Mouse (Mus musculus): ENCODE measurements around the gene Kdm1a. TPM values are rescaled to one million over a fixed set of nuclear protein-coding genes. Genes with fewer than 3 reads are reported as not detected.

Gene Kdm1a
- 10 to 100 TPM; 89.0 to 91.6 TPM for total RNA-seq (2021)
- long read RNA-seq, experiment 1, transcript Kdm1a-203 (19 exons, 3,008 nt): major isoform, 44 of 92 reads
- long read RNA-seq, experiment 1, transcript Kdm1a-202 (20 exons, 3,028 nt): minor isoform, 39 of 92 reads
- long read RNA-seq, experiment 1, partial matches to known transcripts: 5 of 92 reads
- long read RNA-seq, experiment 1, other reads (novel, unspliced or antisense): 4 of 92 reads
- long read RNA-seq, experiment 2, transcript Kdm1a-202 (20 exons, 3,028 nt): minor isoform, 46 of 117 reads
- long read RNA-seq, experiment 2, transcript Kdm1a-203 (19 exons, 3,008 nt): major isoform, 52 of 117 reads
- long read RNA-seq, experiment 2, partial matches to known transcripts: 7 of 117 reads
- long read RNA-seq, experiment 2, other reads (novel, unspliced or antisense): 9 of 117 reads

- peak; percentile 94 to 97 for DNase-seq (ENCODE audit: low spot score in 2 of 2)
- TF ChIP-seq CTCF (conservative IDR thresholded peaks at IDR 0.05): peak; percentile 97
- Histone ChIP-seq H3K27ac (peak within 1 kb of the TSS; percentile 96), H3K4me3 (peak within 1 kb of the TSS; percentile 92)
These were observed at the start of gene Kdm1a for GRCm38 (mm10) chr4:136602568-136602967. Gene Kdm1a (minus strand): TSS chr4:136602723.

- Histone ChIP-seq H3K4me3 (no peak overlapping the region), H3K27ac (peak overlapping the region; percentile 65)
- no peak for TF ChIP-seq CTCF (conservative IDR thresholded peaks at IDR 0.05)
- peak in 1 of 2 experiments; percentile 20 for DNase-seq (ENCODE audit: low spot score in 2 of 2)
These were observed 49.5 kb upstream of the Kdm1a start for GRCm38 (mm10) chr4:136651882-136652527.

- Histone ChIP-seq H3K27ac (peak overlapping the region; percentile 65), H3K4me3 (no peak overlapping the region)
- peak; percentile 97 for TF ChIP-seq CTCF (conservative IDR thresholded peaks at IDR 0.05)
- DNase-seq (ENCODE audit: low spot score in 2 of 2): peak in 1 of 2 experiments; percentile 53
These were observed 48.9 kb upstream of the Kdm1a start for GRCm38 (mm10) chr4:136651357-136651811.

GRCm38 (mm10) chr4:136650261-136650660 lies 47.7 kb upstream of the Kdm1a start:
- peak overlapping the region; percentile 85 for H3K27ac ChIP-seq
- H3K4me3 ChIP-seq: no peak overlapping the region
- TF ChIP-seq CTCF (conservative IDR thresholded peaks at IDR 0.05): no peak
- DNase-seq (ENCODE audit: low spot score in 2 of 2): no peak

- no peak for TF ChIP-seq CTCF (conservative IDR thresholded peaks at IDR 0.05)
- peak overlapping the region; percentile 22; the same call in 1 of the 2 replicates for H3K4me3 ChIP-seq
- peak overlapping the region; percentile 85 for H3K27ac ChIP-seq
- DNase-seq (ENCODE audit: low spot score in 2 of 2): peak; percentile 56 to 67
These were observed 47.1 kb upstream of the Kdm1a start for GRCm38 (mm10) chr4:136649480-136650196.

GRCm38 (mm10) chr4:136648922-136649479 lies 46.5 kb upstream of the Kdm1a start:
- TF ChIP-seq CTCF (conservative IDR thresholded peaks at IDR 0.05): peak; percentile 98
- DNase-seq (ENCODE audit: low spot score in 2 of 2): peak; percentile 79 to 96
- peak overlapping the region; percentile 85 for H3K27ac ChIP-seq

GRCm38 (mm10) chr4:136638890-136639289 lies 36.4 kb upstream of the Kdm1a start:
- no peak overlapping the region for H3K4me3 ChIP-seq
- no peak overlapping the region for H3K27ac ChIP-seq
- DNase-seq (ENCODE audit: low spot score in 2 of 2): no peak
- TF ChIP-seq CTCF (conservative IDR thresholded peaks at IDR 0.05): no peak

More at GRCm38 (mm10) chr4:136648922-136649479, 46.5 kb upstream of the Kdm1a start:
- 0 out of 2 replicates have a peak overlapping the region, but pooled peaks have one; percentile 22 for H3K4me3 ChIP-seq

GRCm38 (mm10) chr4:136638230-136638750 lies 35.8 kb upstream of the Kdm1a start:
- H3K27ac ChIP-seq: peak overlapping the region; percentile 85; the same call in 1 of the 2 replicates
- no peak overlapping the region for H3K4me3 ChIP-seq
- TF ChIP-seq CTCF (conservative IDR thresholded peaks at IDR 0.05): no peak
- no peak for DNase-seq (ENCODE audit: low spot score in 2 of 2)

- Histone ChIP-seq H3K4me3 (peak overlapping the region; percentile 60), H3K27ac (peak overlapping the region; percentile 85)
- peak; percentile 67 to 73 for DNase-seq (ENCODE audit: low spot score in 2 of 2)
- no peak for TF ChIP-seq CTCF (conservative IDR thresholded peaks at IDR 0.05)
These were observed 35.2 kb upstream of the Kdm1a start for GRCm38 (mm10) chr4:136637563-136638229.

- no peak for TF ChIP-seq CTCF (conservative IDR thresholded peaks at IDR 0.05)
- Histone ChIP-seq H3K4me3 (peak overlapping the region; percentile 60), H3K27ac (peak overlapping the region; percentile 85)
- no peak for DNase-seq (ENCODE audit: low spot score in 2 of 2)
These were observed 34.5 kb upstream of the Kdm1a start for GRCm38 (mm10) chr4:136636983-136637562.

GRCm38 (mm10) chr4:136636511-136636910 lies 34.0 kb upstream of the Kdm1a start:
- H3K27ac ChIP-seq: no peak overlapping the region
- no peak overlapping the region for H3K4me3 ChIP-seq
- DNase-seq (ENCODE audit: low spot score in 2 of 2): no peak
- TF ChIP-seq CTCF (conservative IDR thresholded peaks at IDR 0.05): no peak

Data from layer of hippocampus, adult 2 months (tissue).